Mouse (Mus musculus): ENCODE data around the gene Npas3.
A peak's percentile ranks its signal among the peaks of the same experiment; 100 is the strongest.

Npas3 gene

DNA sequence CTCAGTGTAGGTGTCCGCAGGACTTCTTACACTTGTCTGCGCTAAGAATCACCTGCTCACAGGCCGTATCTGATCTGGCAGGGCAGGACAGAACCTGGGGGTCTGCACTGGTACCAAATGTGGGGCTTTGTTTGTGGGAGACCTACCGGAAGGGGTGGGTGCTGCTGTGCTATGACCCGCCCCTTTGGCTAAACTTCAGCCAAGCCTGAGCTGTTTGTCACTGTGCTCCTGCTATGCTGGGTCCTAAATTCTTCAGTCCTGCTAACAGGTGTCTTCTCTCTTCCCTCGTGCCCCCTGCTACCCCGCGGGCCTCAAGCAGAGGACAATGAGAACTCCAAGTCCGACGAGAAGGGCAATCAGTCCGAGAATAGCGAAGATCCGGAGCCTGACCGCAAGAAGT lies 818.9 kb downstream of the Npas3 start:
- no peak for DNase-seq (ENCODE audit: low spot score)

DNA sequence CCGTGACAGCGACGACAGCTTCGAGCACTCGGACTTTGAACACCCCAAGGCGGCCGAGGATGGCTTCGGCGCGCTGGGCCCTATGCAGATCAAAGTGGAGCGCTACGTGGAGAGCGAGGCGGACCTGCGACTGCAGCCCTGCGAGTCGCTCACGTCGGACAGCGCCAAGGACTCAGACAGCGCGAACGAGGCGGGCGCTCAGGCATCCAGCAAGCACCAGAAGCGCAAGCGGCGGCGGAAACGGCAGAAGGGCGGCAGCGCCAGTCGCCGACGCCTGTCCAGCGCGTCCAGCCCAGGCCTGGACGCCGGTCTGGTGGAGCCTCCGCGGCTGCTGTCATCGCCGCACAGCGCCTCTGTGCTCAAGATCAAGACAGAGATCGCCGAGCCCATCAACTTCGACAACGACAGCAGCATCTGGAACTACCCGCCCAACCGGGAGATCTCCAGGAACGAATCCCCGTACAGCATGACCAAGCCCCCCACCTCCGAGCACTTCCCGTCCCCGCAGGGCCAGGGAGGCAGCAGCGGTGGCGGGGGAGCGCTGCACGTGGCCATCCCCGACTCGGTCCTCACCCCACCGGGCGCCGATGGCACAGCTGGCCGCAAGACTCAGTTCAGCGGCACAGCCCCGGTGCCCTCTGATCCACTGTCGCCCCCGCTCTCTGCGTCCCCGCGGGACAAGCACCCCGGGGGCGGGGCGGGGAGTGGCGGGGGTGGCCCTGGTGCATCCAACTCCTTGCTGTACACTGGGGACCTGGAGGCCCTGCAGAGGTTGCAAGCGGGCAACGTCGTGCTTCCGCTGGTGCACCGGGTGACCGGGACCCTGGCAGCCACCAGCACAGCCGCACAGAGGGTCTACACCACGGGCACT lies 819.6 kb downstream of the Npas3 start:
- peak; percentile 72 for DNase-seq (ENCODE audit: low spot score)

DNA sequence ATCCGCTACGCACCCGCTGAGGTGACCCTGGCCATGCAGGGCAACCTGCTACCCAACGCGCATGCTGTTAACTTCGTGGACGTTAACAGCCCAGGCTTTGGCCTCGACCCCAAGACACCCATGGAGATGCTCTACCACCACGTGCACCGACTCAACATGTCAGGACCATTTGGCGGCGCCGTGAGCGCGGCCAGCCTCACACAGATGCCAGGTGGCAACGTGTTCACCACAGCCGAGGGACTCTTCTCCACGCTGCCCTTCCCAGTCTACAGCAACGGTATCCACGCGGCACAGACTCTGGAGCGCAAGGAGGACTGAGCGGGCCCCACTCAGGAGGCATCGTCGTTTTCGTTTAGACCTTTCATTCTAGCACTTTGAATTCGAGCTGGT lies 820.3 kb downstream of the Npas3 start:
- DNase-seq (ENCODE audit: low spot score): no peak

DNA sequence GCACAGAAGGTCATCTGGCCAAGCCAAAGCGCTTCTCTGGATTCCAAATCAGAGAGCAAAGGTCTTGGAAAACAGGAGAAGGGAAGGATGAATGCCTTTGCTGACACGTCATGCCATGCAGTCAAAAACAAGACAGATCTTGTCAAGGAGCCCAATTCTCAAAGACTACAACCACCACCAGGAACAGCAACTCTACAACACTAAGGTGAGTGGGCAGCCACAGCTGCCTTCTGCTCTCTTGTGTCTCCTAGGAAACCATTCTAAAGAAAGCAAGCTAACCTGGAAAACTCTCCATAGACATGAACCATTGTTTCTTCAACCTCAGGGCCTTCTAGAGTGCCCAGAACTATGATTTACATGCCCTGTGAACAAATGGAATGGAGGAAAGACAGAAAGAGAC lies 825.5 kb downstream of the Npas3 start:
- no peak for DNase-seq (ENCODE audit: low spot score)

DNA sequence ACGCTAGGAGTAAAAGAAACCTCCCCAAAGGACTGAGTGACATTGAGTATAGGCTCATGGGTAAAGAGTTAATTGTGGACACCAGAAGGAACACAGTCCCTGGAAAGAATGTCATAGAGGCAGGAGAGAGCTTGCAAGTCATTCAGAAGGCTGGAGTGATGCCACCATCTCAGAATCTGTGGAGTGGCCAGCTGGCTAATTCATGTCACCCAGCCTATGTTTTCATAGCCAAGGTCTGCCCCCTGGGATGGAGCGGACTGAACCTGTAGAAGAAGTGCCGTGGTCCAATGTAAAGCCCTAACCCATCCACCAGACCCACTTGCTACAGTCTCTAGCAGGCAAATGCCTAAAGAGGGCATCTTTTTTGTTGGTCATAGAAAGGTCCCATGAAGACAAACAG lies 832.5 kb downstream of the Npas3 start:
- no peak for DNase-seq (ENCODE audit: low spot score)

DNA sequence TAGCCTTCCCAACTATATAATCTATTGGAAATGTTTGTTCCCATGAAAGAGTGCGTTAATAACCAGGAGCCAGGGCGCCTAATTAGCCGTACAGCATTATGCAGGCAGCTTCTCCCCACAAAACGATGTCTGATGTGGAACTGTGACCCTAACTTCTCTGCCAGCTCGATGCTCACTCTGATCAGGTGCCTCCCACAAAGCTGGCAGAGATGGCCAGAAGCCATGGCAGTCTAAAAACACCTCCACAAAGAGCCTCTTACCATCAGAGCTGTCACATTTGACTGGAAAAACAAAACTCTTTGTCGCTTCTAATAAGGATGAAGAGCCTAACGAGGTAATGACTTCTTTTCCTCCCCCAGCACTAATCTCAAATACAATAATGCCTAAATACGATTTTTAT lies 845.3 kb downstream of the Npas3 start:
- peak; percentile 9 for DNase-seq (ENCODE audit: low spot score)

DNA sequence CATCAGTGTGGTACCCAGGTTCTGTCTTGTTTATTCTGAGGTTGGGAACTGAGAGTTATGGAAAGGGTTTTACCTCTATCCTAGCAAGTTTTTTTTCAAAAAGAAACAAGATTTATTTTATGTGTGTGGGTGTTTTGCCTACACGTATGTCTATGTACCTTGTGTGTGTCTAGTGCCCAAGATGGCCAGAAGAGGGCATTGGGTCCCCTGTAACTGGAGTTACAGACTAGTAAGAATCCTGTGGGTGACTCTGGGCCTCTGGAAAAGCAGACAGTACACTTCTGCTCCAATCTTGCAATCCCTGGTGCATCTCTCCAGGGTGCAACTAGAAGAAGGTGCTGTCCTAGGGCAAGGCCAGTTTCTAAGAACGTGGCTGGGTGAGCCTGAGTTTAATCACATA lies 848.0 kb downstream of the Npas3 start:
- no peak for DNase-seq (ENCODE audit: low spot score)

DNA sequence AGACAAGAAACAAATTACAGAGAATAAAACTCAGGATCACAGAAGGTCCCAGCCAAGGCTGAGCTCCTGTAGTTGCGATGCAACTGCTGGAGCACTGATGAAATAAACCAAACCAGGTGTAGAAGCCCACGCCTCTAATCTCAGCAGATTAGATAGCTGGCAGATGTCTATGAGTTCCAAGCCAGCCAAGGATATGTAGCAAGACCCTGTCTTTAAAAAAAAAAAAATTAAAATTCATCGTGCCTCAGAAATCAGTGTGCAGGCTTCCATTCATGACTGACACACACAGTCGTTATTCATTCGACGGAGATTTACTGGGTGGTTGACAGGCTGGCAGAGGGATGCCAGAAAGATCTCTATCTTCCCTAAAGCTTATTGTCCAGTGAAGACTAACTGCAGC lies 849.7 kb downstream of the Npas3 start:
- DNase-seq (ENCODE audit: low spot score): no peak

DNA sequence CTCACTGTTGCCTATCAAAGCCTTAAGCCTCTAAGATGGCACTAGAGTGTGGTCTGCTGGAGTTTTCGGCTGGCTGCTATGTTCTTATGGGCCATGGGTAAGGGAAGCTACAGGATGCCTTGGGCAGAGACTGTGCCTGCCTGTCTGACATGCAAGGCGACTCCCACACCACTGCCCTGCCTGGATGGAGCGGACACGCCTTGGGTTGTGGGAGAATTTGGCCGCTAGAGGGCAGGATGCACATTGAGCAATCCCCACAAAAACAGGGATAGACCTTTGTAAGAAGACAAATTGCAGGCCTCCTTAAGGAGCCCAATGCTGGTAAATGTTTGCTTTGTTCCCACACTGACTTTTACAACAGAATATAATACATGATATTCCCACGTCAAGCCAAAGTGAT lies 850.3 kb downstream of the Npas3 start:
- peak; percentile 87 for DNase-seq (ENCODE audit: low spot score)

DNA sequence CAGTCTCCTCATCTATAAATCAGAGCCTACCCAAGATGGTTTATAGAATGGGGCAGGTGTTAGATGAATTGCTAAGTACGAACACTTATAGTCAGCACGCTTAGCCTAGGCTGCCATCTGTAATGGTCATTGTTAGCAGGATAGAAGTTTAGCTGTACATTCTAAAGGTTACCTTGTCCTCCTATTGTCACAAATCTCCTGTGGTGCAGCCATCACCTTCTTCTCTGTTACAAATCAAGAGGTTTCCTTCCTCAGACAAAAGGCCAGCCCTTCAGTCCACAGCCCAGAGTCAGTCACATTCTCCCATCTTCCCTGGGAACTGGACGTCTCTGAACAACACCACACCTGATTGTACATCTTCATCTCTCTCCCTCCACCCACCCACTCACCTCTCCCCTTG lies 851.0 kb downstream of the Npas3 start:
- DNase-seq (ENCODE audit: low spot score): no peak

DNA sequence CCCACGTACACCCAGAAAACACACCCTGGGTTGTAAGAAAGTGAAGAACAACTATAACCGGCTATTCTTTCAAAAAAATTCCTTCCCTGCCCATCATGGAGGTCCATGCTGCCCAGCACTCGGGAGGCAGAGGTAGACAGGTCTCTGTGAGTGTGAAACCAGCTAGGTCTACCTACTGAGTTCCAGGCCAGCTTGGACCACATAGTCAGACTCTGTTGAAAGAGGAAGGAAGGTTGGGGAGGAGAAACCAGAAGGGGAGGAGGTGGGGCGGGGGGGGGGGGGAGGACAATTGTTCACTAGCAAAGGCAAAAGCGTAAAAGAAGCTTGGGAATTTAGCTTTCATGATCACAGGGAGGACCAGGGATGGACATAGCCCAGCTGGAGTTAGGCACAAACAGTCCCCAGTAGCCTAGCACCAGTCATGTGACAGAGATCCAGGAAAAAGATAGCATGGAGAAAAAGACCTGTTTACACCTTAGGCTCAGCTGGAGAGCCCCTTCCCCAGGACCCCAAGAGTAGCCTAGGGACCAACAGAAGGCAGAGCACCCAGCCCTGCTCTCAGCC lies 852.9 kb downstream of the Npas3 start:
- no peak for DNase-seq (ENCODE audit: low spot score)

DNA sequence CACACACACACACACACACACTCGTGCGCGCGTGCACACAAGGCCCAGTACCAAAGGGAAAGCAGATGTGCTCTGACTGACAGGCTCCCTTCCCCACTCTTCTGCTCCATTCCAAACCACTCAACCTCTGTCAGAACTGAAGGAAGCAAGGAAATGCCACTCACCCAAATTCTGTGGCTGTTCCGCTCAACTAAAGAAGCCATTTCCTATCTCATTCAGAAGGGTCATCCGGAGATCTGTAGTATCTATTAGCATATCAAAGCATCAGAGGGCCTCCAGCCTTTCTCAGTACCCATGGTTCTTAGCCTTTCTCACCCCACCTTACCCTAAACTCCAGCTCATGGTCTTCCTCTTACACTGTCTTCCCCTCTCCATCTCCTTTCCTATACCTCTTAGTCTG lies 854.0 kb downstream of the Npas3 start:
- no peak for DNase-seq (ENCODE audit: low spot score)

DNA sequence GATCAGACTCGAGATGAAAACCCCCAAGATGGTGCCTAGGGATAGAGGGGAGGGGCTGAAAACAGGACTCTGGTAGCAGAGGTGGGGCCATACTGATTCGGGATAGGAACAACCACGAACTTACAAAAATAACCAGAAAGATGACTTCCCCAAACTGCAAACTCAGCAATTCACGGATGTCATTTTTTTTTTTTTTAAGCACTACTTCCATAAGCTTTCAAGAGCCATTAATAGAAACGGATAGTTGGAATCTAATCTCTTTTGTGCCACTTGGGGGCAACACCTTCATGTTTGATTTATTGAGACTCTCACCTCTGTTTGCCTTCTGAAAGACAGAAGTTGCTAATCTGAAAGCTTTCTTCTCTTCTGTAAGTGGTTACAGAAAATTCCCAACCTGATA lies 857.1 kb downstream of the Npas3 start:
- peak; percentile 27 for DNase-seq (ENCODE audit: low spot score)

DNA sequence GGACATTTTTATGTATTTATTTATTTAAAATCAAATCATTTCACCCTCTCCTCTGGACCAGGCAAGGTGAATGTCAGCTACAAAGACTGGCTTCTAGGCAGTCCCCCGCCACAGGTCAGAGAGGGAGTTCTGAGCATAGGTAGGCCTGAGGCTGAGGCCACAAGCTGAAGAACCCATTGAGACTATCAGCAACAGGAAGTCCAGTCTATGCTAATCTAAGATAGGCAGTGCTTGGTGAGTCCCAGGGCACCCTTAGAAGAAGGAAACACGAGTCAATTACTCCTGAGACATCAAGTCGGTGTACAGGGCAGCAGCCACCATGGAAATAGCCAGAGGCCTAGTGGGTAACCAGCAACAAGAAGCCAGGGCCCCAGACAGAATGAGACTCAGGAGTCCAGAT lies 857.5 kb downstream of the Npas3 start:
- DNase-seq (ENCODE audit: low spot score): no peak

DNA sequence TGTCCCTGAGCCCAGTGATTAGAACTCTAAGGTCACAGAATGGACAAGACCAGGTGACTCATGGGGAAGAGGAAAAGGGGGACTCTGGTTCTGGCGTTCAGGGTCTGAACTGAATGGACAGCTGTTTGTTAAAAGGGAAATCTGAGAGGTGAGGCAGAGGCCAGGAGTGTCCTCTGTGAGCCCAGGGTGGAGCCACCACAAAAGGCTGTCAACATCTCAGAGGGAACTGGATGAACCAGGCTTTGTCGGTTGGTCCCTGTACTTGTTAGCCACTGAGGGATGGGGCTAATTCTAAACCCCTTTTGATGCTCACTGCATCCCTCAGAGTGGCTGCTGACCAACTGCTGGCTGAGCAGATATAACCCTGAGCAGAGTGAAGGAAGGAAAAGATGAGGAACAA lies 861.9 kb downstream of the Npas3 start:
- no peak for DNase-seq (ENCODE audit: low spot score)

DNA sequence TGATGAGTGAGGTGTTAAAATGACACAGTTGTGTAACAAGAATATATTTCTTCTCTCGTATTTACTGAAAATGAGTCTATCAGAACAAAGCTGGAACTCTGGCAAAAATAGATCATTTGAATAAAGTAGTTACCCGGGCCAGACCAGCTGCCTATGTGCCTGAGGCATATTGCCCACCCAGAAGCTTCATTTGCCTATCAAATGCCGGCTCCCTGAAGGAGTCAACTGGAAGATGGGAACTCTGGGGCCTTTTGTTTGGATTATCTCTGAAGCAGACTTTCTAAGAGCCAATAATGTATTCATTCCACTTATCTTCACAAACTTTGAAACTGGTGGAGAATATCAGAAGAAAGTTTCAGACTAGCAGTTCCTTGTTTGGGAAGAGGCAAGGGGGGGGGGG lies 862.5 kb downstream of the Npas3 start:
- no peak for DNase-seq (ENCODE audit: low spot score)

DNA sequence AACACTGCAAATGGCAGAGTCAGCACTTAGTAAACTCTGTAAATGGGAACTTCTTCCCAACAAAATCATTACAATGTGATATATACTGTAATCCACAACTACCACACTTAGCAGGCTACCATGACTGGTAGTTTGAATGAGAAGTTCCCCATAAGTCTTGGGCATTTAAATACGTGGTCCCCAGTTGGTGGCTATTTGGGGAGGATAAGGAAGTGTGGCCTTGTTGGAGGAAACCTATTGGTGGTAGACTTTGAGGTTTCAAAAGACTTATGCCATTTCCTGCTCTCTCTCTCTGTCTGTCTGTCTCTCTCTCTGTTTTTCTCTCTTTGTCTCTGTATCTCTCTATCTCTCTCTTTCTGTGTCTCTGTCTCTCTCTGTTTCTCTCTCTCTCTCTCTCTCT lies 871.9 kb downstream of the Npas3 start:
- no peak for DNase-seq (ENCODE audit: low spot score)

DNA sequence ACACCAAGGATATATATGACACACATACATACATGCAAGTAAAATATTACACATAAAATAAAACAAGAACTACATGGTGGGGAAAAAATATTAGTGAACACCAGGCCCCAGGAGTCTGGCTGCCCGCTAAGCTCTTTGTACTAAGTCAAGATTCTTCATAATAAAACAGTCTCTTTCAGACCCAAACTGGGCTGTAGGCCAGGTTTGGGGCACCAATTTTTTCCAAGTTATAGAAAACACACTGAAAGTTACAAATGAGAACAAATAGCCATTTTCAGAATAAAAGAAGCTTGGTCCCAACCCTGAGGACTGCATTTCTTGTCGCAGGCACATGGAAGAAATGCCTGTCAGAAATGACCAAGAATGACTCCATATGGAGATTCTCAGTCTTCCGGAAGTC lies 872.8 kb downstream of the Npas3 start:
- no peak for DNase-seq (ENCODE audit: low spot score)
